Mouse (Mus musculus): Measurements from ENCODE around the gene Nek3.
A peak's percentile ranks its signal among the peaks of the same experiment; 100 is the strongest.

DNA sequence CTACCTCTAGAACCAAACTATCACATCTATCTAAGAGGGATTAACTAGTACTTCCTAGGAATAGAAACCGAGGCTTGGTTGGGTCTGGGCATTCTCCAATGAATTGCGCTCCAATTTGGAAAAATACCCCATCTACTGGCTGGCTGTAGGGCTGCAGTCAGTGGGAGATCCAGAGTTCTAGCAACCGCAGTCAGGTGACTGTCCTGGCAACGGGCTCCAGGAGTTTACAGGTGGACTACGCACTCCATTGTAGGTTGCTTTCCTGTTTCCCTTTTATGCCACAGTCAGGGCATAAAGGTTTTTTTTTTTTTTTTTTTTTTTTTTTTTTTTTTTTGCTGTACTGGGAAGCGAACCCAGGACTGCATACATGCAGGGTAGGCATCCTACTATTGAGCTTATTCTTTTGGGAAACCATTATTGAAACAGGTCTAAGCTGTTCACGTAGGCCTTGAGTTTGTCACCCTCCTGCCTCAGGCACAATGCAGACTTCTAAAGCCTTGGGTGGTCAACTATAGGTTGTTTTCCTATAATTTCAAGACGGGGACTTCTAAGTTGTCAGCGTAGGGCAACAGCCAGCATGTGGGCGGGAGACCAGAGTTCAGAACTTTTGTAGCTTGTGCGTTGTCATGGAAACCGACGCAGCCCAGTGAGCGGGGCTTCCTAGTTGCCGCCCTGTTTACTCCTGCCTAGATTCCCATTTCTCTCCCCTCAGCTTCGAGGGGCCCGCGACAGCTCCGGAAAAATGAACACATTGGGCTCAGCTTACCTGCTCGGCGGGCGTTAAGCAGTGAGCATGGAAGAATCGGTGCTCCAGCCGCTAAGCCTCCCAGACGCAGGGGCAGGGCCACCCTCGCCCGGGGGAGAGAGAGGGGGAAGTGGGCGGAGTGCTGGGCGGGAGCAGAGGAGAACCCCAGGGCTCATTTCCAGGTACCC lies 41.7 kb downstream of the Nek3 start, which contains the start of gene Nek5:
- TF ChIP-seq POLR2A (IDR thresholded peaks at IDR 0.05; ENCODE audit: insufficient read depth, low read depth, low read length) (no peak), CTCF (IDR thresholded peaks at IDR 0.05) (peak; percentile 57), EP300 (IDR thresholded peaks at IDR 0.05; ENCODE audit: insufficient read depth, low read depth, low read length) (no peak)

Measured in heart, adult 2 months (tissue).